Mouse (Mus musculus) spleen, postnatal 14 days (tissue): ENCODE results near the gene Sec61g.
"Not testable (repeated sequence)": the region's sequence is repeated elsewhere in the genome, so short reads cannot be mapped to it uniquely, and the experiment has no call there.

ENCODE experiments used
- DNase-seq, 2 experiments: peaks; one replicate each; pipeline ENCODE4 v3.0.0; 2021 to 2022; ENCODE audit warnings: low spot score in 2 of 2

The Sec61g gene

DNA sequence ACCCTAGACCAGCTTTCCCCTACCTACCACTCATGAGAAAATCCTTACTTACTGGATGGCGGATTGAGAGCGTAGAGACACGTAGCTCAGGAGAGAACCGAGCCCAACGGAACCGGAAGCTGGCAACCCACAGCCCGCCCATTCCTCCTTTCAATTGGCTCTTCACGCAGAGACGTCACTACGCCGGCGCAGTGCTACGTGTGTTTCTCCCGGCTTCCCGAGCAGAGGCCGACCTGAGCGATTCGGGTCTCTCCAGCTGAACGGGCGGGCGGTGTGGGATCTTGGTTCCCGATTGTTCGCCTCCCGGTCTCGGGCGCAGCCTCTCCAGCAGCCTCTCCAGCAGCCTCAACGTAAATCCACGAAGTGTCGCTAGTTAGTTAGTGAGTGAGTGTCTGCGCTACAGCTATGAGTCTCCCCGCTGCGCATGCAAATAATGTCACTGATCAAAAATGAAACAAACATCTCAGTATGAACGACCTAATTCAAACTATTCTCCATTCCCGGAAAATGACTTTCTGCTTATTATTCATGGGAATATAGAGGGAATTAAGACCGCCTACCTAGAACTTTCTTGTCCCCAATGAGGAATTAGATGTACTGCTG lies at the start of gene Sec61g:
TSS of gene Sec61g (minus strand) at position 433 of the 603 bp plus-strand sequence.
- peak; percentile 77 to 87 for DNase-seq

GRCm38 (mm10) chr11:16546421-16547163 lies 38.3 kb upstream of the Sec61g start:
- DNase-seq = no peak

GRCm38 (mm10) chr11:16537379-16537778 lies 29.1 kb upstream of the Sec61g start:
- no peak for DNase-seq

DNA sequence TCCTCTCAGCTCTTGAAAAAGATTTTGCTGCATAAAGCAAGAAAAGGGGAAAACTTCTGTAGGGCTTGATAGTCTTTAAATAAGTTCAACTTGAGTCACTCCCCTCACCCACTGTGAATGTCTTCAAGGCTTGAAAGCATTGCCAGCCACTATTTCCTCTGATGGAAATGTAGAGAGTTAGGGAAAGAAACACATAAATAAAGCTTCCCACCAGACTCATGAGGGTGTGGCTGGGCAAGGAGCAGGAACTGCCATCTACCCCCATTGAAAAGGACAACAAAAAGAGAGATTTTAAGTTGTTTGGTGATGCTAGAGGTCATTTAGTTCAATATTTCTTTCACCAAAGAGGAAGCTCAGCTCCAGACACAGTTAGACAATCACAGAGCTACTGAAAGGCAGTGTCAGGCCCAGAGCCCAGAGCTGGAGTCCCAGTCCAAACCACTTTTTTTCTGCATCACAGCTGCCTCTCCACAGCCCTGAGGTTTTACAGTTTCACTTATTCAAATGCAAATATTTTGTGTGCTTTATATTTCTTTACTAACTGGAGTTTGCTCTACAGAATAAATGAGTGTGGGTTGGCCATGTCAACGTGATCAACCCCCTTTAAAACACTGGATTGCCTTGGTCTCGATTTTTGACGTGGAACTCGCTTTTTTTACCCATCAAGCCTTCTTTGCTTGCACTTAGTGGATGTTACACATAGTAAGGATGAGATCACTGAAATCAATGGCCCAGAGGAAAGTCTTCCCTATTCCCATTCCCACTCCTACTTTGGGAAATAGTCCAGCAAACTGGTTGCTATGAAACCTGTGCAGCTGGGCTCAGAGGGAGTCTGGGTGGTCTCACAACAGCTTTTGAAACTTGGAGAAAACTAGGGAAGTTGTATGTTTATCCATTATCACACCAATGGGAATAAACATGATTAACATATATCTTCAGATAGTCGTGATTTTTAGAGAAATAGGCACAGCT lies 26.6 kb upstream of the Sec61g start:
- no peak for DNase-seq

DNA sequence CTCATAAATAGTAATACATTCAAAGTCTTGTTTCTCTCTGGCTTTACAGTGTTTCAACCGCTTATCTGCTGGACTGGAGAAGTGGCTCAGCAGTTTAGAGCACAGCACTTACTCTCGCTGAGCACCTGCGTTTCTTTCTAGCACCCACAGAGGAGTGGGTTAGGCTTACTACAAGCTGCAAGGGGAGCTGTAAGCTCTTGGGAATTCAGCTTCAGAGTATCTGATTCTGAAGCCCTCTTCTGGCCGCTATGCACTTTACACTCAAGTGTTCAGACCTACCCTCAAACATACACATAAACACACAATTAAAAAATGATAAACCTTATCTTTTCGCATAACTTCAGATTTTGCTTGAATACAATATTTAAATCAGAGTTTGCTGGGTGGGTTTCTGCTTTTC lies 24.6 kb upstream of the Sec61g start:
- DNase-seq = no peak

GRCm38 (mm10) chr11:16528909-16529308 lies 20.6 kb upstream of the Sec61g start:
- DNase-seq = no peak

- no peak for DNase-seq
Measured at GRCm38 (mm10) chr11:16528391-16528790, 20.1 kb upstream of the Sec61g start.

GRCm38 (mm10) chr11:16527743-16528142 lies 19.5 kb upstream of the Sec61g start:
- DNase-seq = no peak

DNA sequence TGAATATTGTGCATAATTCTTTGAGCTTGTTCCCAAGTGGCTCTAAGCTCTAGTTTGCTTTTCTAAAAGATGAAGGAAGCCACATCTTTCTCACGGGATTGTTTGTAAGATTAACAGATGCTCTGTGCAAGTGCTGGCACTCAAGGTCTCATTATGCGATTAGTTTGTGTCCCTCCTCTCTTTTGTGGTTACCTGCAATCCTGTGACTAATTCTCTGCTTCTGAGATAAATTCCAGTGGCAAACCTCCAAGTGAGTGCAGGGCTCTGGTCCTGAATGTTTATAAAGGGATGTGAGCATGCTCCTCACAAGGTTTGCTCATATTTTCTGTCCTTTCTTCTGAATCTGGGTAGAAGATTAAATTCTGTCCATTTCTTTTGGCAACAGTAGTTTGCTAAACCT lies 18.2 kb upstream of the Sec61g start:
- no peak for DNase-seq

- DNase-seq = no peak
Measured at GRCm38 (mm10) chr11:16525724-16526123, 17.4 kb upstream of the Sec61g start.

DNA sequence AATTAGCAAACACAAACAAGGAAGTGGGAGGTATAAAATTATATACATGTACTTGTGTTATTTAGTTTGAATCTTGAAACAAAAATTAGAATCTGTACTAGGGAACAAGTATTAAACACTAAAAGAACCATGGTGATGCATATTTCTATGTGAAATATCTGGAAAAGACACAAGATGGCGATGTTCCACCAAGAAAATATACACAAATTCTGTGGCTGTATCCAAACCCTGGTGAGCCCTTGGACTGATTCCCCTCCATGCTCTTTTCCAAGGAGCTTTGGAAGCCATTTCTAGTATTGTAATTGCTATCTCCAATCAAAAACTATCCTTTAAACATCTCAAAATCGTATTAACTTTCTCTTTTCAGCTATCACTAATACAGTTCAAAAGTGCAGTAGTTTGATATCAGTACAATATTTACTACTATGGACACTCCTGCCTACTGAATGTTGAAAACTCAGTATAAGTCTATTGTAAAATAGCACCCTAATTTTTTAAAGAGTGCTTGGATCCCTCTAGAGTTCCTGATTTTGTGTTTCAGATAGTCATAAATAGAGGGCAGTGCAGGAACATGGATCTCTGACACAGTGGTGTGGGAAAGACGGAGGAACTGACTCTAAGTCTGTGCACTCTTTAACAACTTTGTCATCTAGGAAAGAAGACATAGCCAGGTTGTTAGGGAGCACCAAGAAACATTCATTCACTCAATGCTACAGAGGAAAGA lies 16.8 kb upstream of the Sec61g start:
- no peak for DNase-seq

DNA sequence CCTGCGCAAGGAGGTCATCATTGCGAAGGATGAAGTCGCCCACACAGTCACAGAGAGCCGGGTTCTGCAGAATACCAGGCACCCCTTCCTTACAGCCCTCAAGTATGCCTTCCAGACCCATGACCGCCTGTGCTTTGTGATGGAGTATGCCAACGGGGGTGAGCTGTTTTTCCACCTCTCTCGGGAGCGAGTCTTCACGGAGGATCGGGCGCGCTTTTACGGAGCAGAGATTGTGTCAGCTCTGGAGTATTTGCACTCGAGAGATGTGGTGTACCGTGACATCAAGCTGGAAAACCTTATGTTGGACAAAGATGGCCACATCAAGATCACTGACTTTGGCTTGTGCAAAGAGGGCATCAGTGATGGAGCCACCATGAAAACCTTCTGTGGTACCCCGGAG lies 6.8 kb upstream of the Sec61g start:
- DNase-seq = not testable (repeated sequence)

DNA sequence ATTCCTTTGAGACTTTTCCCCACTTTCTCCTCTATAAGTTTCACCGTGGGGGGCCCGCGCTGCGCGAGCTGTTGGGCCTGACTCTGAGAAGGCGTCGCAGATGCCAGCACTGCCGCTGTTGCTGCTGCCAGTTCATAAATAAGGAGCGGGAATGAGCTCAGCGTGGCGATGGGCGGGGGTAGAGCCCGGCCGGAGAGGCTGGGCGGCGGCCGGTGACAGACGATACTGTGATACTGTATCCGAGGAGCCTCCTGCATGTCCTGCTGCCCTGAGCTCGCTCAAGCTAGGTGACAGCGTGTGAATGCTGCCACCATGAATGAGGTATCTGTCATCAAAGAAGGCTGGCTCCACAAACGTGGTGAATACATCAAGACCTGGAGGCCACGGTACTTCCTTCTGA lies 5.9 kb upstream of the Sec61g start:
- DNase-seq = not testable (repeated sequence)

DNA sequence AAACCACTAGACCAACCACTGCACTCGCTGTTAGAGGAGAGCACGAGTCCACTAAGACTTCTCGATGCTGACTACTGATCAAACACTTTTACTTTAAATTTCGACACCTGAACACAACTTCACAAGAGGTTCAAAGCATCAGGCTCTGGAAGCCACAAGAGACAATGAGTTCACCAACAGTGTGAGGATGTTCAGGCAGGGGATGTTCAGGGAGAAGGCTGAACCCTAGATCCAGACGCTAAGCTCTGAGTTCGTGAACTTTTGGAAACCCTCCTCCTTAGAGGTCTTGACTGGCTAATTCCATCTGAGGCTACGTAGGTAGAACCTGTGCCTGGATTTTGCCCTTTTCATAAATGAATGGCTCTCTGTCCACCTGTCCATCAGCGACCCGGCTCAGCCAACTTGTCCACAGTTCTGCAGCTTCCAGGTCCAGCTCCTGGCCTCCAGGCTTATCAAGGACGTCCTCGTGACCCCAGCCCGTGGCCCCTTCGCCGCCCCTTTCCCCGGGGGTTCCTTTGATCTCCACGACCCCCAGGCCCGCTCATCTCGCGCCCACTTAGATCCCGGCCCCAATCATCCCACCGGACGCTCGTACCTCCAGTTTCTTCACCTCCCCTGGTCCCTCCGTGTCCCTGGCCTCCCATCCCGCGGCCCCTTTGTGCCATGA lies 766 bp downstream of the Sec61g start:
- no peak for DNase-seq

DNA sequence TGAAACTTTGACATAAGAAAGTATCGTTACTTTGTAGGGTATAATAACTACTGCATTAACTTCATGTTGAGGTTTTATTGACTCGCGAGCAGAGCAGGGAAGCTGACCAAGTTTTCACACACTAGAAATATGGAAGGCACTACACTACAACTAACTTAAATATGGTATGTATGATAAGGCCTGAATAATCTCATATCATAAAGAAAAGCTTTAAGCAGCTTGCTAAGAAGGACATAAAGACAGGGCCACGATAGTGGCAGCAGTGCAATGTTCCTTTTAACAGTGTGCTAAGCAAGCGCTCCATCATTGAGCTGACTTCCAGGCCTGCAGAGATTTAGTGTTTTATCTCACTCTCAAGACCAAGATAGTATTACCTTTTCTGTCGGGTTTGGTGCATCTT lies 2.3 kb downstream of the Sec61g start:
- no peak for DNase-seq

- no peak for DNase-seq
Measured at GRCm38 (mm10) chr11:16503150-16503549, 5.1 kb downstream of the Sec61g start.

DNA sequence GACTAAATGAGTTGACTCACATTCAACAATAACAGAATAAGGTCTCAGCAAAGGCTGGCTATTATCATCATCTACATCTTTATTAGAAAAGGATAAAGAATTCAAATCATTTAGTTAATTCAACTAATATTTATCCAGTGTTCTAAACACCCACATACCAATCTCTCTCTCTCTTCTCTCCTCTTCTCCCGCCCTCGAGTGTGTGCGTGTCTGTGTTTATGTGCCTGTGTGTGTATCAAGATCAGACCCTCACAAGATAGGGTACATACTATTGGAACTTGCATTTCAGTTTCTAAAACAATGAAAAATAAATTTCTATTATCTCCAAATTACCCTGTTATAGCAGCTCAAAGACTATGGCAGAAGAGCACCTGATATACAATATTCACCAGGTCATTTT lies 5.5 kb downstream of the Sec61g start:
- no peak for DNase-seq

DNA sequence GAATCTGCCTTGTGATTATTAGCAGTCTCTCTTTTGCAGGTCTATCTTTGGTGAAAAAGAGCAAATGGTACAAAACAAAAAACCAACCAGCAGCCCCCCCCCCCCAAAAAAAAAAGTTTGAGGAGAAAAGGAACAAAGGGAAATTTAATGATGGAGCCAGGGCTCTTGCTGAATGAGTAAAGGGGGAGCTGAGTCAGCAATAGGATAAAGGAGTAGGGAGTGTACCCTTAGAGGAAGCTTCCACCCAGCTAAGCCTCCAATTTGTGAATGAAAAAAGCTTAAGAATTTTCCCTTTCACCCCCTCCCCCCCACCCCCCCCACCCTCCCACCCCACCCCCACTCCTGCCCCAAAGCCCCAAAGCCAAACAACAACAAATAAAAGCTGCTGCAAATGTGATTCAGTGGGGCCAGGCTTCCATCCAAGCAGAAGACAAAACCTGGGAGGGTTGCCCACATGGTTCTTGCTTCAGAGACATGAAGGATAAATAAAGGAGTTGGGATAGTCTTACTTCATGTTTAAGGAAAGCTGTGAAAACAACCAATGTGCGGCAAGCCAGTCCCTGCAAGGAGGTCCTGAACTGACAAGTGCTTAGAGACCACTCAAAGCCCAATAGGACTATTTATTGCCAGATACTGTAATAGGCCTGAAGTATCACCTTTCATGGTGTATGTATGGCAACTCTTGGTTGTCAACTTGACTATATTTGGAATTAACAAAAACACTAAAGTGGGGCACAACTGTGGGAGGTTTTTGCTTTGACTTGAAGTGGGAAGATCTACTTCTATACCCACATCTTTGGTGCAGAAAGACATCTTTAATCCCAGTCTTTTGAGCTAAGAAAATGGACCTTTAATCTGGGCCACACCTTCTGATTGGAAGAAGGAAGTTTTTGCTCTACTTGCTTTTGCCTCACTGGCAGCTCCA lies 9.3 kb downstream of the Sec61g start:
- DNase-seq = no peak
